Mouse (Mus musculus): ENCODE data around the gene Rpl35. TPM values are rescaled to one million over a fixed set of nuclear protein-coding genes. Genes with fewer than 3 reads are reported as not detected.

The Rpl35 gene
- 286 and 465 TPM in 2 replicates for polyA plus RNA-seq (2012; rRNA removed)
- polyA plus RNA-seq (2014; fragmentation: Nextera tagmentation; extraction: Ambion mirVana), result 699 and 714 TPM in 2 replicates

- Histone ChIP-seq H3K36me3 (replicated peaks; ENCODE audit: control insufficient read depth, insufficient read depth, low read depth) (peaks cover 31% of the 10 kb centered on the region), H3K9me3 (ENCODE audit: control insufficient read depth, low read length) (no peaks in the 10 kb centered on the region), H3K4me1 (replicated peaks; ENCODE audit: control insufficient read depth in 2 of 2, insufficient read depth in 2 of 2, low read length in 1 of 2) (peaks cover 32 to 48% of the 10 kb centered on the region in 2 experiments), H3K4me2 (ENCODE audit: low read depth) (peak within 1 kb of the TSS; percentile 98), H3K4me3 (ENCODE audit: insufficient read depth in 1 of 2, low read depth in 2 of 2, low read length in 2 of 2) (peak within 1 kb of the TSS; percentile 91 to 95), H3K9ac (replicated peaks) (peak within 1 kb of the TSS; percentile 87), H3K27ac (peak within 1 kb of the TSS; percentile 78), H3K27me3 (ENCODE audit: control insufficient read depth, insufficient read depth, low read length) (no peaks in the 10 kb centered on the region)
- ATAC-seq (ENCODE audit: insufficient read depth) (no peak), DNase-seq (ENCODE audit: low read depth in 3 of 3, low spot score in 3 of 3) (peak in 1 of 3 experiments; percentile 47)
- no peak for TF ChIP-seq EP300 (IDR thresholded peaks at IDR 0.05; ENCODE audit: low read depth)
- TF ChIP-seq CTCF (IDR thresholded peaks at IDR 0.05; ENCODE audit: low read depth), result peak; percentile 63
- 9% methylated on average over 15 of the region's 15 CpGs for WGBS (ENCODE audit: insufficient replicate concordance)
Measured at GRCm38 (mm10) chr2:39005574-39006079, at the start of gene Rpl35. TSS of gene Rpl35 (minus strand) at chr2:39005624.

- DNase-seq (ENCODE audit: low read depth in 3 of 3, low spot score in 3 of 3) (no peak), ATAC-seq (ENCODE audit: insufficient read depth) (no peak)
- Histone ChIP-seq H3K27me3 (ENCODE audit: control insufficient read depth, insufficient read depth, low read length) (no peaks in the 10 kb centered on the region), H3K9ac (replicated peaks) (no peak overlapping the region), H3K4me1 (replicated peaks; ENCODE audit: control insufficient read depth in 2 of 2, insufficient read depth in 2 of 2, low read length in 1 of 2) (no peaks in the 10 kb centered on the region), H3K36me3 (replicated peaks; ENCODE audit: control insufficient read depth, insufficient read depth, low read depth) (peaks cover 35% of the 10 kb centered on the region), H3K27ac (no peak overlapping the region), H3K4me3 (ENCODE audit: insufficient read depth in 1 of 2, low read depth in 2 of 2, low read length in 2 of 2) (no peak overlapping the region), H3K4me2 (ENCODE audit: low read depth) (no peak overlapping the region), H3K9me3 (ENCODE audit: control insufficient read depth, low read length) (no peaks in the 10 kb centered on the region)
- TF ChIP-seq EP300 (IDR thresholded peaks at IDR 0.05; ENCODE audit: low read depth) (no peak), CTCF (IDR thresholded peaks at IDR 0.05; ENCODE audit: low read depth) (no peak)
- WGBS (ENCODE audit: insufficient replicate concordance), result 77% methylated on average over 1 of the region's 1 CpGs
Measured at GRCm38 (mm10) chr2:39048515-39048914, 43.1 kb upstream of the Rpl35 start.

GRCm38 (mm10) chr2:39040215-39040614 lies 34.8 kb upstream of the Rpl35 start:
- Histone ChIP-seq H3K4me1 (replicated peaks; ENCODE audit: control insufficient read depth in 2 of 2, insufficient read depth in 2 of 2, low read length in 1 of 2) (no peaks in the 10 kb centered on the region), H3K4me3 (ENCODE audit: insufficient read depth in 1 of 2, low read depth in 2 of 2, low read length in 2 of 2) (no peak overlapping the region), H3K27me3 (ENCODE audit: control insufficient read depth, insufficient read depth, low read length) (no peaks in the 10 kb centered on the region), H3K9me3 (ENCODE audit: control insufficient read depth, low read length) (no peaks in the 10 kb centered on the region), H3K36me3 (replicated peaks; ENCODE audit: control insufficient read depth, insufficient read depth, low read depth) (peaks cover 19% of the 10 kb centered on the region), H3K27ac (no peak overlapping the region), H3K4me2 (ENCODE audit: low read depth) (no peak overlapping the region), H3K9ac (replicated peaks) (no peak overlapping the region)
- ATAC-seq (ENCODE audit: insufficient read depth), result no peak
- no peak for DNase-seq (ENCODE audit: low read depth in 3 of 3, low spot score in 3 of 3)
- 89% methylated on average over 1 of the region's 1 CpGs for WGBS (ENCODE audit: insufficient replicate concordance)
- TF ChIP-seq CTCF (IDR thresholded peaks at IDR 0.05; ENCODE audit: low read depth) (no peak), EP300 (IDR thresholded peaks at IDR 0.05; ENCODE audit: low read depth) (no peak)

- no peak overlapping the region for H3K4me2 ChIP-seq (ENCODE audit: low read depth)
- H3K27ac ChIP-seq, result no peak overlapping the region
- no peaks in the 10 kb centered on the region for H3K27me3 ChIP-seq (ENCODE audit: control insufficient read depth, insufficient read depth, low read length)
- no peak for DNase-seq (ENCODE audit: low read depth in 3 of 3, low spot score in 3 of 3)
- H3K36me3 ChIP-seq (replicated peaks; ENCODE audit: control insufficient read depth, insufficient read depth, low read depth), result peaks cover 33% of the 10 kb centered on the region
- H3K4me1 ChIP-seq (replicated peaks; ENCODE audit: control insufficient read depth in 2 of 2, insufficient read depth in 2 of 2, low read length in 1 of 2), result no peaks in the 10 kb centered on the region
- H3K9me3 ChIP-seq (ENCODE audit: control insufficient read depth, low read length), result no peaks in the 10 kb centered on the region
- 88% methylated on average over 1 of the region's 1 CpGs for WGBS (ENCODE audit: insufficient replicate concordance)
- no peak for ATAC-seq (ENCODE audit: insufficient read depth)
- no peak for TF ChIP-seq CTCF (IDR thresholded peaks at IDR 0.05; ENCODE audit: low read depth)
- TF ChIP-seq EP300 (IDR thresholded peaks at IDR 0.05; ENCODE audit: low read depth), result no peak
- H3K4me3 ChIP-seq (ENCODE audit: insufficient read depth in 1 of 2, low read depth in 2 of 2, low read length in 2 of 2), result no peak overlapping the region
- H3K9ac ChIP-seq (replicated peaks), result no peak overlapping the region
Measured at GRCm38 (mm10) chr2:39031611-39032010, 26.2 kb upstream of the Rpl35 start.

GRCm38 (mm10) chr2:39020004-39020403 lies 14.6 kb upstream of the Rpl35 start:
- Histone ChIP-seq H3K36me3 (replicated peaks; ENCODE audit: control insufficient read depth, insufficient read depth, low read depth) (peaks cover 49% of the 10 kb centered on the region), H3K9ac (replicated peaks) (no peak overlapping the region), H3K4me3 (ENCODE audit: insufficient read depth in 1 of 2, low read depth in 2 of 2, low read length in 2 of 2) (no peak overlapping the region), H3K9me3 (ENCODE audit: control insufficient read depth, low read length) (no peaks in the 10 kb centered on the region), H3K27ac (no peak overlapping the region), H3K27me3 (ENCODE audit: control insufficient read depth, insufficient read depth, low read length) (no peaks in the 10 kb centered on the region), H3K4me1 (replicated peaks; ENCODE audit: control insufficient read depth in 2 of 2, insufficient read depth in 2 of 2, low read length in 1 of 2) (no peaks in the 10 kb centered on the region), H3K4me2 (ENCODE audit: low read depth) (no peak overlapping the region)
- WGBS (ENCODE audit: insufficient replicate concordance), result 83% methylated on average over 1 of the region's 1 CpGs
- no peak for ATAC-seq (ENCODE audit: insufficient read depth)
- no peak for DNase-seq (ENCODE audit: low read depth in 3 of 3, low spot score in 3 of 3)
- TF ChIP-seq EP300 (IDR thresholded peaks at IDR 0.05; ENCODE audit: low read depth), result no peak

Measured in liver, embryonic 14.5 days (tissue).